Mouse (Mus musculus) fibroblast of lung, adult 2 months (primary cell): Measurements from ENCODE around the gene Bcas3.

Experiments
- DNase-seq: peaks from one replicate; pipeline ENCODE4 v3.0.0-alpha.2; 2011; ENCODE audit warnings: low read depth

Bcas3 gene

GRCm38 (mm10) chr11:85380046-85380445 is 27.1 kb downstream of the Bcas3 start:
- no peak for DNase-seq

GRCm38 (mm10) chr11:85382055-85382454 is 29.1 kb downstream of the Bcas3 start:
- peak; percentile 52 for DNase-seq

- peak; percentile 50 for DNase-seq
Observed at GRCm38 (mm10) chr11:85383975-85384821, 31.2 kb downstream of the Bcas3 start.

- peak; percentile 26 for DNase-seq
Observed at GRCm38 (mm10) chr11:85392179-85392863, 39.4 kb downstream of the Bcas3 start.

- no peak for DNase-seq
Observed at GRCm38 (mm10) chr11:85392864-85393220, 39.9 kb downstream of the Bcas3 start.

- DNase-seq, result no peak
Observed at GRCm38 (mm10) chr11:85393990-85394389, 41.0 kb downstream of the Bcas3 start.

- DNase-seq, result no peak
Observed at GRCm38 (mm10) chr11:85395361-85395760, 42.4 kb downstream of the Bcas3 start.

- no peak for DNase-seq
Observed at GRCm38 (mm10) chr11:85406531-85406930, 53.6 kb downstream of the Bcas3 start.

GRCm38 (mm10) chr11:85407700-85408099 is 54.7 kb downstream of the Bcas3 start:
- DNase-seq, result no peak

GRCm38 (mm10) chr11:85412319-85412718 is 59.4 kb downstream of the Bcas3 start:
- DNase-seq, result no peak

- DNase-seq, result no peak
Observed at GRCm38 (mm10) chr11:85414476-85414875, 61.5 kb downstream of the Bcas3 start.

- no peak for DNase-seq
Observed at GRCm38 (mm10) chr11:85427353-85427752, 74.4 kb downstream of the Bcas3 start.

GRCm38 (mm10) chr11:85428227-85428626 is 75.3 kb downstream of the Bcas3 start:
- DNase-seq, result peak; percentile 40

- DNase-seq, result no peak
Observed at GRCm38 (mm10) chr11:85430743-85431448, 77.9 kb downstream of the Bcas3 start.

GRCm38 (mm10) chr11:85447375-85447774 is 94.4 kb downstream of the Bcas3 start:
- DNase-seq, result no peak

GRCm38 (mm10) chr11:85453598-85454304 is 100.8 kb downstream of the Bcas3 start:
- DNase-seq, result no peak

GRCm38 (mm10) chr11:85454305-85454682 is 101.3 kb downstream of the Bcas3 start:
- DNase-seq, result no peak

GRCm38 (mm10) chr11:85461536-85461935 is 108.6 kb downstream of the Bcas3 start:
- no peak for DNase-seq

GRCm38 (mm10) chr11:85469526-85469925 is 116.6 kb downstream of the Bcas3 start:
- peak; percentile 26 for DNase-seq

GRCm38 (mm10) chr11:85470508-85470907 is 117.5 kb downstream of the Bcas3 start:
- DNase-seq, result no peak

GRCm38 (mm10) chr11:85474326-85474725 is 121.4 kb downstream of the Bcas3 start:
- DNase-seq, result no peak
